ENCODE assay signal across 24 mouse cellular contexts in the genomic region with DNA sequence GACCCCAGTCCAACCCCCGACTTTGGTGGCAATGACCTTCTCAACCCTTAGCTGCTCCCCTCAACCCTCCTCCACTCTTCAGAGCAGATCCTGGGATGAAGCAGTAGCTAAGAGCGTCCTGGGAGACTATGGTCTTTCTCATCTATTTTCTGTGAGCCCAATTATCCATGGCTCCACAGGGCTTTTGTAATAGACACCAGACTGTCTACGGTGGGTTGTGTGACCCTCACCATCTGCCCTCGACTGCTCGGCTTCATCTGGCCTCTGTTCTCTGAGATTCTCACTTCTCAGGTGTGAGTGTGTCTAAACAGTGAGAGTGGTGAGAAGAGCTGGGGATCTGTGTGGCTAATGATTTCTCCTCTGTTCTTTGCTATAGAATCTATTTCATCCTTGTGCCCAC.
"Had no signal": no experiment of that assay in that cellular context is flagged by ENCODE, and none has a peak within 500 bp of the region (broad histone marks: within the 10 kb centered on the region; RNA-seq: fewer than 3 reads in every experiment).

No protein-coding gene starts in this region.

- H3K9me3 ChIP-seq: heart, embryonic 13.5 days; heart, embryonic 15.5 days; hindbrain, embryonic 13.5 days; hindbrain, embryonic 15.5 days; limb, embryonic 10.5 days; limb, embryonic 12.5 days; liver, embryonic 13.5 days had no signal

- H3K4me3 ChIP-seq: heart, embryonic 13.5 days; heart, embryonic 15.5 days; hindbrain, embryonic 13.5 days; hindbrain, embryonic 15.5 days; layer of hippocampus, adult 2 months; left cerebral cortex, adult 2 months; limb, embryonic 10.5 days; limb, embryonic 12.5 days; liver, embryonic 13.5 days had no signal

- H3K9ac ChIP-seq: heart, embryonic 13.5 days; heart, embryonic 15.5 days; hindbrain, embryonic 13.5 days; hindbrain, embryonic 15.5 days; limb, embryonic 12.5 days; liver, embryonic 13.5 days had no signal

- H3K27me3 ChIP-seq: heart, embryonic 13.5 days; heart, embryonic 15.5 days; hindbrain, embryonic 13.5 days; hindbrain, embryonic 15.5 days; limb, embryonic 12.5 days; liver, embryonic 13.5 days had no signal

- H3K4me1 ChIP-seq: heart, embryonic 13.5 days; heart, embryonic 15.5 days; hindbrain, embryonic 13.5 days; hindbrain, embryonic 15.5 days; limb, embryonic 10.5 days; limb, embryonic 12.5 days; liver, embryonic 13.5 days had no signal

- H3K27ac ChIP-seq: heart, embryonic 13.5 days; heart, embryonic 15.5 days; hindbrain, embryonic 13.5 days; hindbrain, embryonic 15.5 days; hindbrain, postnatal 0 days; layer of hippocampus, adult 2 months; left cerebral cortex, adult 2 months; limb, embryonic 10.5 days; limb, embryonic 12.5 days; liver, embryonic 13.5 days had no signal

- DNase-seq: gastrocnemius, postnatal 14 days; gastrocnemius, postnatal 36 days; heart, adult 18-20 months; heart, postnatal 14 days; heart, postnatal 36 days; kidney, adult 18-20 months; kidney, adult 8-10 months; kidney, postnatal 10 days; kidney, postnatal 25 days; kidney, postnatal 4 days; liver; liver, embryonic 13.5 days had no signal

- ATAC-seq: hindbrain, postnatal 0 days; intestine, embryonic 16.5 days had no signal

- H3K4me2 ChIP-seq: heart, embryonic 11.5 days; heart, embryonic 13.5 days; heart, embryonic 15.5 days; hindbrain, embryonic 13.5 days; hindbrain, embryonic 15.5 days; limb, embryonic 12.5 days; liver, embryonic 11.5 days; liver, embryonic 13.5 days had no signal

- H3K36me3 ChIP-seq: heart, embryonic 13.5 days; heart, embryonic 15.5 days; hindbrain, embryonic 13.5 days; hindbrain, embryonic 15.5 days; limb, embryonic 10.5 days; limb, embryonic 12.5 days; liver, embryonic 13.5 days had no signal
